Mouse (Mus musculus) spleen, adult 2 months (tissue): ENCODE data around the gene Gapvd1. TPM values are rescaled to one million over a fixed set of nuclear protein-coding genes. Genes with fewer than 3 reads are reported as not detected.
A peak's percentile ranks its signal among the peaks of the same experiment; 100 is the strongest.
"Not testable (repeated sequence)": the region's sequence is repeated elsewhere in the genome, so short reads cannot be mapped to it uniquely, and the experiment has no call there.

Experiments
- DNase-seq, 2 experiments: peaks; one replicate each; pipeline versions ENCODE4 v3.0.0 to v3.0.0-alpha.2; 2012 to 2021; ENCODE audit warnings: low spot score in 2 of 2, low read depth in 1 of 2
- H3K27ac ChIP-seq: fragments of 200-500 bp; 2 replicates; pipeline ENCODE4 v1.5.1; 2012; ENCODE audit warnings: low read length, inconsistent platforms; ENCODE audit not compliant: insufficient read depth
- H3K27me3 ChIP-seq: fragments of 200-500 bp; 2 replicates; pipeline ENCODE4 v1.6.1; 2012; ENCODE audit warnings: mild to moderate bottlenecking, moderate library complexity, low read length, inconsistent platforms; ENCODE audit not compliant: control insufficient read depth, insufficient read depth
- H3K36me3 ChIP-seq: fragments of 200-500 bp; 2 replicates; pipeline ENCODE4 v1.6.1; 2012; ENCODE audit warnings: mild to moderate bottlenecking, low read length, inconsistent platforms; ENCODE audit not compliant: control insufficient read depth, insufficient read depth
- H3K4me1 ChIP-seq: fragments of 200-500 bp; 2 replicates; pipeline ENCODE4 v1.6.1; 2011; ENCODE audit warnings: inconsistent platforms; ENCODE audit not compliant: control insufficient read depth, insufficient read depth, insufficient read length
- H3K4me3 ChIP-seq: fragments of 200-500 bp; 2 replicates; pipeline ENCODE4 v1.5.1; 2011; ENCODE audit warnings: mild to moderate bottlenecking, inconsistent platforms; ENCODE audit not compliant: insufficient read depth, insufficient read length; ENCODE audit errors: extremely low read depth
- CTCF ChIP-seq: fragments of 200-500 bp; IDR thresholded peaks from 2 replicates; pipeline ENCODE4 v1.5.1; 2011; ENCODE audit warnings: mild to moderate bottlenecking, inconsistent platforms; ENCODE audit not compliant: insufficient read depth, insufficient read length, insufficient replicate concordance; ENCODE audit errors: extremely low read depth
- POLR2A ChIP-seq: fragments of 200-500 bp; IDR thresholded peaks from 2 replicates; pipeline ENCODE4 v1.6.1; 2011; ENCODE audit warnings: low read depth, low read length, inconsistent platforms
- whole genome bisulfite sequencing: fragments of 180-500 bp; shearing (Covaris S2); methylation state at CpG from one replicate; pipeline ENCODE4 v1.1.7; 2018; 5-methylcytosine and 5-hydroxymethylcytosine counted together
- polyA plus RNA-seq: library from polyadenylated mRNA; depleted of rRNA; stranded (reverse); fragments of >200 nt; gene quantifications from 2 replicates; pipeline ENCODE4 v1.2.3, GENCODE M21; 2012; rRNA removed

Gene Gapvd1
- polyA plus RNA-seq: 13.1 and 15.3 TPM in 2 replicates

DNA sequence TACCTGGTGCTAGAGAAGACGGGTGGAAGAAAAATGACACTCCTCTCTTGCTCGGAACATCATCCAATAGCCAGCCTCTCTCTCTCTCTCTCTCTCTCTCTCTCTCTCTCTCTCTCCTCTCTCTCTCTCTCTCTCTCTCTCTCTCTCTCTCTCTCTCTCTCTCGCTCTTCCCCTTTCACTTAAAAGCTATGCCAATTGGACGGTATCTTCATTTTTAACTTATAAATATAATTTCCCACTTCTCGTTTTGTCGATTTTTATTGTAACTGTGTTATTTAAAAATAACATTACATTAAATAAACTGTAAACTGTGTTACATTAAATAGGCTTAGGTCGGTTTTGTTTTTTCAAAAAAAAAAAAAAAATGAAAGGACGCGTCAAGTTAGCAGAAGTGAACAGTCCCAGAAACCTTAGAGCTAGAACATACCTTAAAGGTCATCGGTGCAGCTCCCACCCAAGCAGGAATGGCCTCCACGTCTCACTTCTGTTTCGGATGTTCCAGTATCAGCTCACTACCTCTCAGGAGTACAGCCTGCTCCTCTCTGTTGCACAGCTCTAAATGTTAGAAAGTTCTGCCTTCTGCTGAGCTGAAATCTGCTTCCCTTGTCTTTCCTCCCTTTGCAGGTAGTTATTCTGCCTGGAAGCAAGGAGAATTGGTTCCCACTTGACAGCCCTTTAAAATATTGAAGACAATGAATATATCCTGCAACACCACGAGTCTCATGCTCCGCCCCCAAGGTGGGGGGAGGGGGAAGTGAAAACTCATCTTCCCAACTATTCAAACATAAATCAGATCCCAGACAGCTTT is at the start of gene Gapvd1:
Gene Gapvd1, minus strand, starts transcription at position 682 of the 808 bp plus-strand sequence.
- DNase-seq: peak in 1 of 2 experiments; percentile 11

DNA sequence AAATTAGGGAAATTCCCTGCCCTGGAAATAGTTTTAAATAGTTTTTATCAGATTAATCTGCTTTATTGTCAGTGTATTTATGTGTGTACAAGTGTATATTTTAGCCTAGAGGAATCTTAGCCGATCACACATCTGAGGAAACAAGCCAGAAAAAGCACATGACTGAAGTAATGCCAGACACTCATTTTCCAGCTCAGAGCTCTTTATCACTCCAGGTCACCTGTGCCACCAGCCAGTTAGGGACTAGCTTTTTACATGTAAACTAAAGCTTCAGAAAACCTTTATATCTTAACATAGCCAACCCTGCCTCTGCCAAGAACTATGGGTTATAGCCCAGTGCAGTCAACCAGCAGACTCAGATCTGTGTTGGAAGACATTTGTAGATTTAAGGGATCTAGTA is 49.8 kb upstream of the Gapvd1 start:
- no peaks in the 10 kb centered on the region for H3K27me3 ChIP-seq
- no peak for DNase-seq
- no peak overlapping the region for H3K27ac ChIP-seq
- H3K36me3 ChIP-seq: peaks cover 11% of the 10 kb centered on the region
- TF ChIP-seq POLR2A (no peak), CTCF (no peak)
- WGBS: 79% methylated on average over 1 of the region's 1 CpGs
- H3K4me3 ChIP-seq: no peak overlapping the region
- peaks cover 2% of the 10 kb centered on the region; the same call in 1 of the 2 replicates for H3K4me1 ChIP-seq

More for the DNA sequence above, at the start of gene Gapvd1:
- peaks cover 2% of the 10 kb centered on the region for H3K4me1 ChIP-seq
- H3K36me3 ChIP-seq: no peaks in the 10 kb centered on the region
- no peak for TF ChIP-seq POLR2A
- TF ChIP-seq CTCF: no peak
- H3K27me3 ChIP-seq: no peaks in the 10 kb centered on the region
- peak within 1 kb of the TSS; percentile 95 for H3K27ac ChIP-seq
- H3K4me3 ChIP-seq: peak within 1 kb of the TSS; percentile 100
- 1% methylated on average over 14 of the region's 14 CpGs for WGBS

DNA sequence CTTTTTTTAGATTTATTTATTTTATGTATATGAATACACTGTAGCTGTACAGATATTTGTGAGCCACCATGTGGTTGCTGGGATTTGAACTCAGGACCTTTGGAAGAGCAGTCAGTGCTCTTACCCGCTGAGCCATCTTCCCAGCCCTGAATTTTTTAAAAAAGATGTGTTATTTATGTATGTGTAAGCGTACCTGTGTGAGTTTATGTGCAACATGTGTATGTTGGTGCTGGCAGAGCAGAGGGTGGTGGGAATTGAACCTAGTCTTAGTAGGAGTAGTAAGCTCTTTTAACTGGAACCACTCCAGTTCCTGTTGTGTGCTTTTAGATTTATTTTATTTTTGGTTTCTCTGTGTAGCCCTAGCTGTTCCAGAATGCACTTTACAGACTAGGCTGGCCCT is 49.1 kb upstream of the Gapvd1 start:
- peaks cover 2% of the 10 kb centered on the region; the same call in 1 of the 2 replicates for H3K4me1 ChIP-seq
- H3K27ac ChIP-seq: no peak overlapping the region
- H3K36me3 ChIP-seq: peaks cover 11% of the 10 kb centered on the region
- WGBS: 96% methylated on average over 2 of the region's 2 CpGs
- H3K27me3 ChIP-seq: no peaks in the 10 kb centered on the region
- H3K4me3 ChIP-seq: no peak overlapping the region
- TF ChIP-seq CTCF (no peak), POLR2A (no peak)
- DNase-seq: no peak

DNA sequence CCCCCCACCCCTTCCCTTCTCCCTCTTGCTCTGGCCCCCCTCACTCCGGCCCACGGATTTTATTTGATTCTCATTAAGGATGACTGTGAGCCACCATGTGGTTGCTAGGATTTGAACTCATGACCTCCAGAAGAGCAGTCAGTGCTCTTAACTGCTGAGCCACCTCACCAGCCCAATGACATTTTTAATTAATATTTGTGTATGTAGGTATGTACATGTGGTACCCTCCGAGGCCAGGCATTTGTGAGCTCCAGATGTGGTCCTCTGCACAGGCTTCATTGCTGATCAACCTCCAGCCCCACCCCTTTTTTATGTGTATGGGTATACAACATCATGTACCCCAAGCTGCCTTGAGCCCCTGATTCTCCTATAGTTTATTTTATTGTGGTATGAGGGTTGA is 48.7 kb upstream of the Gapvd1 start:
- peaks cover 2% of the 10 kb centered on the region; the same call in 1 of the 2 replicates for H3K4me1 ChIP-seq
- TF ChIP-seq CTCF: no peak
- TF ChIP-seq POLR2A: no peak
- WGBS: 83% methylated on average over 3 of the region's 3 CpGs
- H3K27me3 ChIP-seq: no peaks in the 10 kb centered on the region
- H3K27ac ChIP-seq: no peak overlapping the region
- peaks cover 11% of the 10 kb centered on the region for H3K36me3 ChIP-seq
- H3K4me3 ChIP-seq: no peak overlapping the region
- no peak for DNase-seq

DNA sequence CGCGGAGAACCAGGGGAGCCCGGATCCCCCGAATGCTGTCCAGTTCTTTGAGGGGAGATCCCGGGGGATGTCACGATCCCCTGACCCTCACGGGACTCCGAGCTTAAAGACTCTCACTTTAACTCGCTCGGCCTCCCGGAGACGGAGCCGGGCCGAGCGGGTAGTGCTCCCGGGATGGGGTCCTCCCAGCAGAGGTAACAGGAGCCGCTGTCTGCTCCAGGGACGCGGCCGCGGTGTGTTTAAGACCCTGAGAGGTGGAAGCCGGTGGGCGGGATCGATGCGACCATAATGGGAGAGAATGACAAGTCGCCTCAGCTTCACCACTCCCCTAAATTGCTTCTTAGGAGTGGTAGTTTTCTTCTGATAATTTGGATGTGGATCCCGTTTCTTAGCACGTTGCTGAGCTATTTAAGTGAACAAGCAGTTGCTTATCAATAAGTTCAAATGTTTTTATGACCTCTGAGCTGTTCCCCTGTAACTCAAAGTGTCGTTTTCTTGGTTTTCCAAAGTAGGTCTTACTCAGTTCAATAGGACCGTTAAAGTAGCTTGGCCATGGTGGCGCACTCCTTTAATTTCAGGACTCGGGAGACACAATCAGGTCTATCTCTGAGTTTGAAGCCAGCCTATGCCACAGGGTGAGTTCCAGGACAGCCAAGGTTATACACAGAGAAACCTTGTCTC is 47.7 kb upstream of the Gapvd1 start:
- peak overlapping the region; percentile 84 for H3K4me3 ChIP-seq
- WGBS: under 1% methylated on average over 32 of the region's 32 CpGs
- H3K4me1 ChIP-seq, DNase-seq, H3K27me3 ChIP-seq, H3K36me3 ChIP-seq: not testable (repeated sequence)
- peak overlapping the region; percentile 80 for H3K27ac ChIP-seq

DNA sequence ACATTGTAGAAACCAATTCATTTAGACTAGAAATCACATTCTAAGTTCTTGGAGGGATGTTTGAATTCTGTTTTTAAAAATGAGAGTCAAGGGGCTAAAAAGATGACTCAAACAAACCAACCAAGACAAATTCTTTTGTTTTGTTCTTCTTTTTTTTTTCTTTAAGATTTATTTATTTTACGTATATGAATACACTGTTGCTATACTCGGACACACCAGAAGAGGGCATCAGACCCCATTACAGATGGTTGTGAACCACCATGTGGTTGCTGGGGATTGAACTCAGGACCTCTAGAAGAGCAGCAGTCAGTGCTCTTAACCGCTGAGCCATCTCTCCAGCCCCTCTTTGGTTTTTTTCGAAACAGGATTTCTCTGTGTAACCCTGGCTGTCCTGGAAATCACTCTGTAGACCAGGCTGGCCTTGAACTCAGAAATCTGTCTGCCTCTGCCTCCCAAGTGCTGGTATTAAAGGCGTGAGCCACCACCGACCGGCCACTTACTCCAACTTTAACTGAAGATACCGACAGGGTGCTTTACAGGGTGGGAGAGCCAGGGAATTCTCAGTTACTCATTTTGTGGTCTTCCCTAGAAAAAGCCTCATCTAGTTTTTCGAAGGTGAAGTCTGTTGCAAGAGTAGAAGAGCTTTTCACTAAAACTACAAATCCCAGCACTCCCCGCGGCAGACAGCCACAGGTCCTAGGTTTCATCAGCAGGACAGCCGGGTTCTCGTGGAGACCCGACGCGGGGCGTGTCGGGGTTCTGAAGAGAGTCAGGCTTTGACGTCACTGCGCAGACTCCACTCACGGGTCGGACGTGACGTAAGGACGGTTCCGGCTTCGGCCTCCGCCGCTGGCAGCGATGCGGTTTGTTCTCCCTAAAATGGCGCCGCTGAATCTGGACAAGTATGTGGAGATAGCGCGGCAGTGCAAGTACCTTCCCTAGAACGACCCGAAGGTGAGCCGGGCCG is 46.8 kb upstream of the Gapvd1 start:
- H3K4me1 ChIP-seq: peaks cover 2% of the 10 kb centered on the region; the same call in 1 of the 2 replicates
- H3K27me3 ChIP-seq: no peaks in the 10 kb centered on the region
- peak; percentile 96 to 98 for DNase-seq
- 9% methylated on average over 39 of the region's 39 CpGs for WGBS
- TF ChIP-seq CTCF (no peak), POLR2A (peak; percentile 83)
- H3K4me3 ChIP-seq: peak overlapping the region; percentile 84
- peaks cover 5% of the 10 kb centered on the region; the same call in 1 of the 2 replicates for H3K36me3 ChIP-seq
- H3K27ac ChIP-seq: peak overlapping the region; percentile 80
